Mouse (Mus musculus): ENCODE results near the gene Lrrc3. TPM values are rescaled to one million over a fixed set of nuclear protein-coding genes. Genes with fewer than 3 reads are reported as not detected.

Lrrc3 gene
- polyA plus RNA-seq, 1 experiment: 0.01 TPM

DNA sequence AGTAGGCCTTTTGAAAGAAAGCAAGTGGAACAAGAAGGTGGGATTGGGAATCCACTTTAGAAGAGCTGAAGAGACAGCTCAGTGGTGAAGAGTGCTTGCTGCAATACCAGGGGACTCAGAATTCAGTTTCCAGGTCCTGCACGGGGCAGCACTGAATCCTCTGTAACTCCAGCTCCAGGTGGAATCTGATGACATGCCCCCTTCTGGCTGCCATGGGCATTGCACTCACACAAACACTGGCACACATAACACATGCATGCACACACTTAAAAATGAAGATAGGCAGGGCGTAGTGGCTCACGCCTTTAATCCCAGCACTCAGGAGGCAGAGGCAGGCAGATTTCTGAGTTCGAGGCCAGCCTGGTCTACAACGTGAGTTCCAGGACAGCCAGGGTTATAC lies 19.8 kb downstream of the Lrrc3 start:
- TF ChIP-seq TAL1 (IDR thresholded peaks at IDR 0.05; ENCODE audit: low read length) (no peak), GATA1 (IDR thresholded peaks at IDR 0.05; ENCODE audit: low read length) (no peak)
- no peak overlapping the region for H3K4me3 ChIP-seq (replicated peaks)
- H3K9me3 ChIP-seq (ENCODE audit: control insufficient read depth, low read length): peaks cover 2% of the 10 kb centered on the region; the same call in 1 of the 2 replicates
- H3K36me3 ChIP-seq (ENCODE audit: control insufficient read depth): no peaks in the 10 kb centered on the region
- H3K27me3 ChIP-seq (ENCODE audit: control insufficient read depth): no peaks in the 10 kb centered on the region
- no peaks in the 10 kb centered on the region for H3K4me1 ChIP-seq (ENCODE audit: control insufficient read depth)

DNA sequence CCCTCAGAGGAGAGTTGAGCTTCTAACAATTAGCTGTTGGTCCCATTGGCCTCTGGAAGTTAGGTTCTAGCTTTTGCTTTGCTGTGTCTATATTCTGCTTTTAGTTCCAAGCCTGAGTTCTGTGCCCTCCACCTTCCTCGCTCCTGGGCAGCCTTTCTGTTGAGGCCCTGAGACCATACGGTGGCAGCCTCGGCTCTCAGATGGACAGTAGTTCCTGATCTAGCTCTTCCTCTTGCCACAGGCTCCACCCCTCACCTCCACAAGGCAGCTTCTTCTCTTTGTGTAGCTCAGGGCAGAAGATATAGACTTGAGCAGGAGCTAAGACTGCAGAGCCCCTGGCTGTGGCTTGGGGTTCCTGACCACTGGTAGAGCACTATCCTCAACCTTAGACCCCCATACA lies 22.0 kb downstream of the Lrrc3 start:
- Histone ChIP-seq H3K9me3 (ENCODE audit: control insufficient read depth, low read length) (peaks cover 2% of the 10 kb centered on the region; the same call in 1 of the 2 replicates), H3K4me1 (ENCODE audit: control insufficient read depth) (no peaks in the 10 kb centered on the region), H3K36me3 (ENCODE audit: control insufficient read depth) (no peaks in the 10 kb centered on the region), H3K4me3 (replicated peaks) (no peak overlapping the region), H3K27me3 (ENCODE audit: control insufficient read depth) (no peaks in the 10 kb centered on the region)
- TF ChIP-seq TAL1 (IDR thresholded peaks at IDR 0.05; ENCODE audit: low read length) (no peak), GATA1 (IDR thresholded peaks at IDR 0.05; ENCODE audit: low read length) (no peak)

- Histone ChIP-seq H3K36me3 (ENCODE audit: control insufficient read depth) (no peaks in the 10 kb centered on the region), H3K9me3 (ENCODE audit: control insufficient read depth, low read length) (peaks cover 2% of the 10 kb centered on the region; the same call in 1 of the 2 replicates), H3K4me1 (ENCODE audit: control insufficient read depth) (no peaks in the 10 kb centered on the region), H3K27me3 (ENCODE audit: control insufficient read depth) (no peaks in the 10 kb centered on the region), H3K4me3 (replicated peaks) (no peak overlapping the region)
- no peak for TF ChIP-seq TAL1 (IDR thresholded peaks at IDR 0.05; ENCODE audit: low read length)
- no peak for TF ChIP-seq GATA1 (IDR thresholded peaks at IDR 0.05; ENCODE audit: low read length)
These were observed 23.4 kb downstream of the Lrrc3 start for GRCm38 (mm10) chr10:77878985-77879384.

GRCm38 (mm10) chr10:77869651-77870050 lies 32.7 kb downstream of the Lrrc3 start:
- H3K9me3 ChIP-seq (ENCODE audit: control insufficient read depth, low read length): peaks cover 3% of the 10 kb centered on the region
- TF ChIP-seq GATA1 (IDR thresholded peaks at IDR 0.05; ENCODE audit: low read length) (no peak), TAL1 (IDR thresholded peaks at IDR 0.05; ENCODE audit: low read length) (no peak)
- no peak overlapping the region for H3K4me3 ChIP-seq (replicated peaks)
- H3K36me3 ChIP-seq (ENCODE audit: control insufficient read depth): no peaks in the 10 kb centered on the region
- peaks cover 1% of the 10 kb centered on the region for H3K4me1 ChIP-seq (ENCODE audit: control insufficient read depth)
- no peaks in the 10 kb centered on the region for H3K27me3 ChIP-seq (ENCODE audit: control insufficient read depth)

DNA sequence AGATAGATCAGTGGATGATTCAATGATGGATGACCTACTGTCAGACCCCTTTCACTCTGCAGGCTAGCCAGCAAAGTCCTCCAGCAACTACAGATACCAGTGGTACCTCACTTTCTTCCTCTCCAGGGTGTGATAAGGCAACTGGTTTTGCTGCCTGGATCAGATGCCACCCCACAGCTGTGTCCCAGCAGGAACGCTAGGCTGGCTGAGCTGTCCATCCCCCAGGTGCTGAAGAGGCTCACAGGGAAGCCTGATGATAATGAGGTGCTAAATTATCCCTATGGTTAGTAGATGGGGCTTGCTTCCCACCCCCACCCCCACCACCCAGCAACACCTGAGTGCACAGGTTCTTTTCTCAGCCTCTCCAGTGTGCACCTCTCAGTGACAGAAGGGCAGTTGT lies 34.8 kb downstream of the Lrrc3 start:
- TF ChIP-seq TAL1 (IDR thresholded peaks at IDR 0.05; ENCODE audit: low read length): no peak
- TF ChIP-seq GATA1 (IDR thresholded peaks at IDR 0.05; ENCODE audit: low read length): no peak
- peaks cover 3% of the 10 kb centered on the region for H3K9me3 ChIP-seq (ENCODE audit: control insufficient read depth, low read length)

DNA sequence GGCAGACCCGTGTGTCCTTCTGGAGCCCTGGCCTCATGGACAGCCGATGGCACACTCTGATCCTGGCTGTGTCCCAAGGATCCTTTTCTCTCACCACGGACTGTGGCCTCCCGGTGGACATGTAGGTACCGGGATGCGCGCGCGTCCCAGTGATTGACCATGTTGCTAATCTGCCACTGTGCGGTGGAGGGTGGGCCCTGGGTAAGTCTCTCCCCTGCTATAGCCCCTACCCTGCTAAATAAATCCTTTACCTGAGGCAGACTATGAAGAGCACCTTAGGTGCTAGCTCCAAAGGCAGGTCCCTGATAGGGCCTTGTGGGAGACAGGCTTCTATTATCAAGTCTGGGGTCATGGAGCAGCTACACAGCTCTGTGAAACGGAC lies 37.6 kb downstream of the Lrrc3 start:
- peaks cover 5% of the 10 kb centered on the region for H3K4me1 ChIP-seq (ENCODE audit: control insufficient read depth)
- peak overlapping the region; percentile 14 for H3K4me3 ChIP-seq (replicated peaks)
- no peaks in the 10 kb centered on the region for H3K36me3 ChIP-seq (ENCODE audit: control insufficient read depth)
- no peaks in the 10 kb centered on the region for H3K27me3 ChIP-seq (ENCODE audit: control insufficient read depth)
- TF ChIP-seq TAL1 (IDR thresholded peaks at IDR 0.05; ENCODE audit: low read length) (no peak), GATA1 (IDR thresholded peaks at IDR 0.05; ENCODE audit: low read length) (no peak)
- no peaks in the 10 kb centered on the region for H3K9me3 ChIP-seq (ENCODE audit: control insufficient read depth, low read length)

More for the DNA sequence above, 34.8 kb downstream of the Lrrc3 start:
- H3K4me3 ChIP-seq (replicated peaks): no peak overlapping the region
- no peaks in the 10 kb centered on the region for H3K27me3 ChIP-seq (ENCODE audit: control insufficient read depth)
- H3K36me3 ChIP-seq (ENCODE audit: control insufficient read depth): no peaks in the 10 kb centered on the region
- peaks cover 5% of the 10 kb centered on the region for H3K4me1 ChIP-seq (ENCODE audit: control insufficient read depth)

GRCm38 (mm10) chr10:77864067-77864761 lies 38.1 kb downstream of the Lrrc3 start:
- H3K9me3 ChIP-seq (ENCODE audit: control insufficient read depth, low read length): no peaks in the 10 kb centered on the region
- peak overlapping the region; percentile 14 for H3K4me3 ChIP-seq (replicated peaks)
- H3K27me3 ChIP-seq (ENCODE audit: control insufficient read depth): no peaks in the 10 kb centered on the region
- peaks cover 5% of the 10 kb centered on the region for H3K4me1 ChIP-seq (ENCODE audit: control insufficient read depth)
- TF ChIP-seq TAL1 (IDR thresholded peaks at IDR 0.05; ENCODE audit: low read length): no peak
- TF ChIP-seq GATA1 (IDR thresholded peaks at IDR 0.05; ENCODE audit: low read length): no peak
- no peaks in the 10 kb centered on the region for H3K36me3 ChIP-seq (ENCODE audit: control insufficient read depth)

DNA sequence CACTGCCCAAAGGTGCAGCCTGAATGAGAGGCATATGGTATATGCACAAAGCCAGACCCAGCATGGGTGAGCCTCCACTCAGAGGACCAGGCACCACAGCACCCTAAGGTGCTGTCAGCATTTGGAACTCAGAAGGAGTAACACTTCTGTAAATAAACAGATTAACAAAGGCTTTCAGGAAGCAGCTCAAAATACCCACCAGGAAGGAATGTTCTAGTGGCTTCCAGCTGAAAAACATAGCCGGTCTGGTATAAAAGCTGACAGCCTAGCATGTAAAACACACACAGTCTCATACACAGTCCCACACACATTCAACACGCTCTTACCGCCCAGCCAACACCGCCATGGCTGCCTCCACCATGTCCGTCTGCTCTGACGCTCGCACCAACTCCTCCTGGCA lies 40.7 kb downstream of the Lrrc3 start, which contains the start of gene Gm3285:
Gene Gm3285, plus strand, starts transcription at position 301 of the 400 bp plus-strand sequence.
- Histone ChIP-seq H3K9me3 (ENCODE audit: control insufficient read depth, low read length) (peaks cover 4% of the 10 kb centered on the region; the same call in 1 of the 2 replicates), H3K4me3 (replicated peaks) (no peak within 1 kb of the TSS), H3K4me1 (ENCODE audit: control insufficient read depth) (peaks cover 5% of the 10 kb centered on the region), H3K27me3 (ENCODE audit: control insufficient read depth) (no peaks in the 10 kb centered on the region), H3K36me3 (ENCODE audit: control insufficient read depth) (no peaks in the 10 kb centered on the region)
- TF ChIP-seq GATA1 (IDR thresholded peaks at IDR 0.05; ENCODE audit: low read length) (no peak), TAL1 (IDR thresholded peaks at IDR 0.05; ENCODE audit: low read length) (no peak)

DNA sequence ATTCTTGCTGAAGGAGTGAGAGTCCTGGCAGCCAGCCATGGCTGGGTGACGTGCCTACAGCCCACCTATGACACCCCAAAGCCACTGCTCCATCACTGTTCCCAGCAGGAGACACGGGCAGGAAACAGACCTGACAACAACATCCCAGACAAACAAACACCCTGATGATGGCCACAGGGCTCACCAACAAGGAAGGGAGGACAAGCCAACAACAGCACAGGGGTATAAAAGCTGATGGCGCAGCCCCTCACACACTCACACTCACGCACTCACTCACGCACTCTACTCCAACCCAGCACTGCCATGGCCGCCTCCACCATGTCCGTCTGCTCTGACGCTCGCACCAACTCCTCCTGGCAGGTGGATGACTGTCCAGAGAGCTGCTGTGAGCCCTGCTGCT lies 49.8 kb downstream of the Lrrc3 start, which contains the start of gene Gm10318:
Gene Gm10318, plus strand, starts transcription at position 301 of the 400 bp plus-strand sequence.
- TF ChIP-seq TAL1 (IDR thresholded peaks at IDR 0.05; ENCODE audit: low read length) (no peak), GATA1 (IDR thresholded peaks at IDR 0.05; ENCODE audit: low read length) (no peak)
- Histone ChIP-seq H3K27me3 (ENCODE audit: control insufficient read depth) (no peaks in the 10 kb centered on the region), H3K4me3 (replicated peaks) (no peak within 1 kb of the TSS), H3K9me3 (ENCODE audit: control insufficient read depth, low read length) (peaks cover under 1% of the 10 kb centered on the region), H3K4me1 (ENCODE audit: control insufficient read depth) (no peaks in the 10 kb centered on the region), H3K36me3 (ENCODE audit: control insufficient read depth) (no peaks in the 10 kb centered on the region)

Other genes starting within 250 kb of the Lrrc3 start
- gene Tspear, start 216.0 kb downstream of the Lrrc3 start, polyA plus RNA-seq (2012): not detected in 2 replicates
- not detected in 2 replicates for gene Gm19402, start 211.8 kb downstream of the Lrrc3 start, polyA plus RNA-seq (2012)
- gene Gm9508, start 205.3 kb downstream of the Lrrc3 start, polyA plus RNA-seq (2012): not detected in 2 replicates
- not detected in 2 replicates for gene Gm10272, start 195.9 kb downstream of the Lrrc3 start, polyA plus RNA-seq (2012)
- not detected in 2 replicates for gene Gm10024, start 191.1 kb downstream of the Lrrc3 start, polyA plus RNA-seq (2012)
- gene Gm10142, start 186.7 kb downstream of the Lrrc3 start, polyA plus RNA-seq (2012): not detected in 2 replicates
- not detected in 2 replicates for gene Krtap12-1, start 181.9 kb downstream of the Lrrc3 start, polyA plus RNA-seq (2012)
- not detected in 2 replicates for gene Gm10100, start 176.1 kb downstream of the Lrrc3 start, polyA plus RNA-seq (2012)
- gene Gm18596, start 159.9 kb downstream of the Lrrc3 start, polyA plus RNA-seq (2012): not detected in 2 replicates
- not detected in 2 replicates for gene Gm9736, start 151.2 kb downstream of the Lrrc3 start, polyA plus RNA-seq (2012)
- not detected in 2 replicates for gene Gm3233, start 142.9 kb downstream of the Lrrc3 start, polyA plus RNA-seq (2012)
- not detected in 2 replicates for gene Gm3238, start 131.2 kb downstream of the Lrrc3 start, polyA plus RNA-seq (2012)
- gene Gm7138, start 125.6 kb downstream of the Lrrc3 start, polyA plus RNA-seq (2012): not detected in 2 replicates
- gene Gm3250, start 120.0 kb downstream of the Lrrc3 start, polyA plus RNA-seq (2012): not detected in 2 replicates
- gene Gm7137, start 114.3 kb downstream of the Lrrc3 start, polyA plus RNA-seq (2012): not detected in 2 replicates
- gene Gm9639, start 107.5 kb downstream of the Lrrc3 start, polyA plus RNA-seq (2012): not detected in 2 replicates
- not detected in 2 replicates for gene Gm19668, start 103.4 kb downstream of the Lrrc3 start, polyA plus RNA-seq (2012)
- gene Gm9507, start 90.7 kb downstream of the Lrrc3 start, polyA plus RNA-seq (2012): not detected in 2 replicates
- gene Gm2696, start 87.9 kb downstream of the Lrrc3 start, polyA plus RNA-seq (2012): not detected in 2 replicates
- gene Krtap10-4, start 75.4 kb downstream of the Lrrc3 start, polyA plus RNA-seq (2012): not detected in 2 replicates
- gene Krtap10-10, start 66.6 kb downstream of the Lrrc3 start, polyA plus RNA-seq (2012): 0.04 TPM in 1 of 2 replicates, not detected in the other
- not detected in 2 replicates for gene Gm36176, start 55.7 kb downstream of the Lrrc3 start, polyA plus RNA-seq (2012)
- not detected in 2 replicates for gene Gm10318, start 49.7 kb downstream of the Lrrc3 start, polyA plus RNA-seq (2012)
- gene Gm3285, start 40.6 kb downstream of the Lrrc3 start, polyA plus RNA-seq (2012): not detected in 2 replicates
- gene Trpm2, start 68.0 kb upstream of the Lrrc3 start, polyA plus RNA-seq (2012): 0.01 and 0.02 TPM in 2 replicates
- gene 1810043G02Rik, start 76.0 kb upstream of the Lrrc3 start, polyA plus RNA-seq (2012): 1.2 and 2.4 TPM in 2 replicates
- 21.8 and 26.2 TPM in 2 replicates for gene Pfkl, start 107.5 kb upstream of the Lrrc3 start, polyA plus RNA-seq (2012)
- not detected in 2 replicates for gene Dnmt3l, start 139.4 kb upstream of the Lrrc3 start, polyA plus RNA-seq (2012)
- gene Aire, start 141.1 kb upstream of the Lrrc3 start, polyA plus RNA-seq (2012): not detected in 2 replicates
- 0.01 TPM in 1 of 2 replicates, not detected in the other for gene Icosl, start 166.8 kb upstream of the Lrrc3 start, polyA plus RNA-seq (2012)

Measured in erythroblast, embryonic 14.5 days (primary cell).